Comparison of ENCODE assay signal across 10 mouse cellular contexts in genomic region chr2:29222302-29222701, GRCm38 (mm10). TPM values are rescaled to one million over a fixed set of nuclear protein-coding genes. Genes with fewer than 3 reads are reported as not detected.
DNase-seq lines count a peak whose midpoint lies in the region; ATAC-seq and TF ChIP-seq lines count a peak whose summit lies in the region.
"Had no signal": no experiment of that assay in that cellular context is flagged by ENCODE, and none has a peak within 500 bp of the region (broad histone marks: within the 10 kb centered on the region; RNA-seq: fewer than 3 reads in every experiment).

No protein-coding gene starts in this region.

- dilution Hi-C loops in CH12.LX (cut with MboI; ENCODE audit: extremely low pct_ligation_motif_present, extremely low pct_unique_long_range_greater_than_20kb, low sequenced_read_pairs) = no loop called here

- H3K79me2 ChIP-seq in CH12.LX (replicated peaks; ENCODE audit: control insufficient read depth, extremely low read depth, insufficient read depth, poor library complexity, severe bottlenecking) = no peaks in the 10 kb centered on the region

- no peaks in the 10 kb centered on the region for H3K36me3 ChIP-seq in kidney, adult 2 months (ENCODE audit: control insufficient read depth, insufficient read depth, low read length)
- peaks cover 0 to under 1% of the 10 kb centered on the region in 2 experiments for H3K36me3 ChIP-seq in CH12.LX (replicated peaks in 1 of 2; ENCODE audit: control insufficient read depth in 1 of 2, insufficient read depth in 1 of 2, low read length in 1 of 2)
- no peaks in the 10 kb centered on the region for H3K36me3 ChIP-seq in liver, postnatal 0 days (replicated peaks; ENCODE audit: insufficient read depth, low read length)
- H3K36me3 ChIP-seq: neural tube, embryonic 12.5 days had no signal

- ATAC-seq in liver, postnatal 0 days = no peak
- ATAC-seq: hindbrain, embryonic 16.5 days had no signal

- no peak for TF ChIP-seq CTCF in kidney, adult 2 months (conservative IDR thresholded peaks at IDR 0.05; ENCODE audit: insufficient read depth, insufficient read length, low read depth, low read length)
- TF ChIP-seq CTCF in CH12.LX (conservative IDR thresholded peaks at IDR 0.05 in 1 of 2, IDR thresholded peaks at IDR 0.05 in 1 of 2; ENCODE audit: low read depth in 2 of 2, low read length in 2 of 2) = no peak
- no peak for TF ChIP-seq CTCF in liver, postnatal 0 days (IDR thresholded peaks at IDR 0.05; ENCODE audit: low read depth)

- H3K9me3 ChIP-seq in CH12.LX (replicated peaks; ENCODE audit: low read length) = no peaks in the 10 kb centered on the region
- no peaks in the 10 kb centered on the region for H3K9me3 ChIP-seq in liver, postnatal 0 days (ENCODE audit: low read length)
- H3K9me3 ChIP-seq: neural tube, embryonic 12.5 days had no signal

- no peak overlapping the region for H3K4me3 ChIP-seq in kidney, adult 2 months (ENCODE audit: insufficient read depth, low read depth, low read length)
- no peak overlapping the region for H3K4me3 ChIP-seq in CH12.LX (replicated peaks in 1 of 3; ENCODE audit: low read depth in 2 of 3, low read length in 2 of 3, poor library complexity in 1 of 3)
- no peak overlapping the region for H3K4me3 ChIP-seq in liver, postnatal 0 days (ENCODE audit: low read depth, low read length)
- H3K4me3 ChIP-seq: neural tube, embryonic 12.5 days had no signal

- in situ Hi-C loops in CH12.LX (cut with MboI; ENCODE audit: low pct_ligation_motif_present, low pct_unique_long_range_greater_than_20kb, low sequenced_read_pairs) = no loop called here

- H3K4me1 ChIP-seq in kidney, adult 2 months (ENCODE audit: control insufficient read depth, insufficient read depth, low read length) = no peaks in the 10 kb centered on the region
- peaks cover 20 to 23% of the 10 kb centered on the region in 2 experiments for H3K4me1 ChIP-seq in CH12.LX (ENCODE audit: control insufficient read depth in 1 of 2, insufficient read depth in 2 of 2)
- no peaks in the 10 kb centered on the region for H3K4me1 ChIP-seq in liver, postnatal 0 days (ENCODE audit: insufficient read depth)
- H3K4me1 ChIP-seq: neural tube, embryonic 12.5 days had no signal

- no peak overlapping the region for H3K9ac ChIP-seq in CH12.LX (ENCODE audit: insufficient read depth, low read depth)
- no peak overlapping the region for H3K9ac ChIP-seq in liver, postnatal 0 days (replicated peaks)
- H3K9ac ChIP-seq: neural tube, embryonic 12.5 days had no signal

- H3K4me2 ChIP-seq in CH12.LX (ENCODE audit: insufficient read depth, low read depth, poor library complexity, severe bottlenecking) = peak overlapping the region; percentile 24; the same call in 1 of the 2 replicates
- H3K4me2 ChIP-seq in liver, postnatal 0 days (ENCODE audit: low read depth, low read length) = no peak overlapping the region
- H3K4me2 ChIP-seq: neural tube, embryonic 12.5 days had no signal

- no peak for TF ChIP-seq POLR2A in kidney, adult 2 months (IDR thresholded peaks at IDR 0.05; ENCODE audit: low read depth, low read length)
- TF ChIP-seq POLR2A in CH12.LX (IDR thresholded peaks at IDR 0.05; ENCODE audit: low read depth, low read length) = no peak

- H3K27ac ChIP-seq in kidney, adult 2 months (ENCODE audit: insufficient read depth, low read depth, low read length) = no peak overlapping the region
- H3K27ac ChIP-seq in CH12.LX (ENCODE audit: insufficient read depth, low read depth) = no peak overlapping the region
- H3K27ac ChIP-seq in liver, postnatal 0 days (ENCODE audit: low read depth) = no peak overlapping the region
- H3K27ac ChIP-seq: neural tube, embryonic 12.5 days had no signal

- no peak for TF ChIP-seq EP300 in CH12.LX (IDR thresholded peaks at IDR 0.05; ENCODE audit: low read length)
- TF ChIP-seq EP300 in liver, postnatal 0 days (IDR thresholded peaks at IDR 0.05; ENCODE audit: low read depth) = no peak

- TF ChIP-seq RAD21 in CH12.LX (IDR thresholded peaks at IDR 0.05; ENCODE audit: low read depth, low read length) = no peak

- intact Hi-C loops in gastrocnemius, postnatal 14 days (cut with DNase I; ENCODE audit: low total_unique reads) = no loop called here

- peak; percentile 43 for DNase-seq in kidney, postnatal 10 days
- DNase-seq in kidney, adult 2 months = no peak
- DNase-seq in CH12.LX (ENCODE audit: extremely low read depth) = peak; percentile 41
- peak; percentile 23 for DNase-seq in NIH3T3 (ENCODE audit: low read depth)
- peak; percentile 42 for DNase-seq in gastrocnemius, postnatal 14 days
- no peak for DNase-seq in liver, postnatal 0 days
- DNase-seq in layer of hippocampus, adult 9-11 months = no peak
- DNase-seq: cerebellum, postnatal 36 days had no signal

- H3K27me3 ChIP-seq in kidney, adult 2 months (replicated peaks; ENCODE audit: control insufficient read depth, insufficient read depth, low read length) = no peaks in the 10 kb centered on the region
- H3K27me3 ChIP-seq in CH12.LX (replicated peaks) = peaks cover 75% of the 10 kb centered on the region
- H3K27me3 ChIP-seq in liver, postnatal 0 days (ENCODE audit: insufficient read depth, low read length) = no peaks in the 10 kb centered on the region
- H3K27me3 ChIP-seq: neural tube, embryonic 12.5 days had no signal

- 18% methylated on average over 4 of the region's 4 CpGs for WGBS in kidney, adult 2 months
- 0% methylated on average over 4 of the region's 4 CpGs for WGBS in liver, postnatal 0 days (ENCODE audit: insufficient replicate concordance)

TF ChIP-seq in CH12.LX, 34 proteins besides CTCF, POLR2A, EP300 and RAD21:
- TF ChIP-seq MEF2A (IDR thresholded peaks at IDR 0.05; ENCODE audit: borderline replicate concordance, low read depth, low read length) (peak; percentile 74; the same call in 1 of the 2 replicates), CHD2 (IDR thresholded peaks at IDR 0.05; ENCODE audit: low read length) (no peak)

RNA-seq across cellular contexts. Expression of gene Ntng2, which starts 30.5 kb away (rescaled TPM):
- polyA plus RNA-seq in kidney, adult 2 months (2012; rRNA removed) = 18.2 and 23.2 TPM in 2 replicates
- 1.3 and 3.8 TPM in 2 replicates for total RNA-seq in CH12.LX (2012; rRNA removed)
- total RNA-seq in CH12.LX (2014; rRNA removed) = not detected in 2 replicates
- polyA plus RNA-seq in CH12.LX (2012; ENCODE audit: insufficient read length, low read depth) = 0.50 and 0.53 TPM in 2 replicates
- total RNA-seq in gastrocnemius, postnatal 14 days (2021) = 10 to 100 TPM; 24.2 to 28.2 TPM
- polyA plus RNA-seq in liver, postnatal 0 days (2015; fragmentation: Nextera tagmentation; extraction: Ambion mirVana) = 0.27 and 0.38 TPM in 2 replicates

Comparison
In these comparisons a context has a peak if more than half of its experiments do, and no peak if none do; other contexts are left out.
1. DNase-seq: peak in kidney, postnatal 10 days (single experiment), CH12.LX (single experiment), NIH3T3 (single experiment) and gastrocnemius, postnatal 14 days (single experiment); none in kidney, adult 2 months (single experiment), liver, postnatal 0 days (single experiment) and layer of hippocampus, adult 9-11 months (single experiment).
2. RNA of gene Ntng2, which starts 30.5 kb away (polyA plus RNA-seq): 18.2 to 23.2 TPM in kidney, adult 2 months; 0.50 to 0.53 TPM in CH12.LX and 0.27 to 0.38 TPM in liver, postnatal 0 days; every median in the first group is over 10 times any median in the second.